Mouse (Mus musculus): ENCODE results near the gene Gm5447. TPM values are rescaled to one million over a fixed set of nuclear protein-coding genes. Genes with fewer than 3 reads are reported as not detected.

Gene Gm5447
- polyA plus RNA-seq, 1 experiment from 2014 or later = 0.06 TPM

GRCm38 (mm10) chr13:30961932-30962331 lies 12.1 kb upstream of the Gm5447 start:
- H3K36me3 ChIP-seq = no peaks in the 10 kb centered on the region
- no peaks in the 10 kb centered on the region for H3K9me3 ChIP-seq (replicated peaks)
- peaks cover 6% of the 10 kb centered on the region for H3K4me1 ChIP-seq (replicated peaks)
- no peak overlapping the region for H3K9ac ChIP-seq
- no peak overlapping the region for H3K27ac ChIP-seq
- ATAC-seq (replicated peaks; ENCODE audit: insufficient number of reproducible peaks, insufficient read depth, low FRiP score, low read depth) = no peak
- no peaks in the 10 kb centered on the region for H3K27me3 ChIP-seq
- H3K4me2 ChIP-seq = no peak overlapping the region
- H3K4me3 ChIP-seq = no peak overlapping the region
- whole genome bisulfite sequencing = 76% methylated on average over 2 of the region's 2 CpGs

GRCm38 (mm10) chr13:30966507-30966911 lies 7.5 kb upstream of the Gm5447 start:
- H3K36me3 ChIP-seq = no peaks in the 10 kb centered on the region
- ATAC-seq (replicated peaks; ENCODE audit: insufficient number of reproducible peaks, insufficient read depth, low FRiP score, low read depth) = no peak
- peaks cover 17% of the 10 kb centered on the region for H3K4me1 ChIP-seq (replicated peaks)
- H3K9ac ChIP-seq = no peak overlapping the region
- peak overlapping the region; percentile 33 for H3K4me2 ChIP-seq
- H3K27me3 ChIP-seq = no peaks in the 10 kb centered on the region
- H3K4me3 ChIP-seq = no peak overlapping the region
- 23% methylated on average over 10 of the region's 10 CpGs for WGBS
- H3K27ac ChIP-seq = no peak overlapping the region
- no peaks in the 10 kb centered on the region for H3K9me3 ChIP-seq (replicated peaks)

GRCm38 (mm10) chr13:30968311-30968710 lies 5.7 kb upstream of the Gm5447 start:
- no peaks in the 10 kb centered on the region for H3K27me3 ChIP-seq
- H3K9me3 ChIP-seq (replicated peaks) = no peaks in the 10 kb centered on the region
- H3K27ac ChIP-seq = no peak overlapping the region
- no peak for ATAC-seq (replicated peaks; ENCODE audit: insufficient number of reproducible peaks, insufficient read depth, low FRiP score, low read depth)
- H3K4me2 ChIP-seq = no peak overlapping the region
- no peak overlapping the region for H3K9ac ChIP-seq
- H3K4me3 ChIP-seq = no peak overlapping the region
- H3K4me1 ChIP-seq (replicated peaks) = peaks cover 23% of the 10 kb centered on the region
- WGBS = 62% methylated on average over 4 of the region's 4 CpGs
- H3K36me3 ChIP-seq = no peaks in the 10 kb centered on the region

- H3K27me3 ChIP-seq = no peaks in the 10 kb centered on the region
- H3K27ac ChIP-seq = no peak overlapping the region
- H3K4me3 ChIP-seq = no peak overlapping the region
- H3K9ac ChIP-seq = no peak overlapping the region
- no peaks in the 10 kb centered on the region for H3K36me3 ChIP-seq
- 75% methylated on average over 3 of the region's 3 CpGs for WGBS
- H3K4me2 ChIP-seq = no peak overlapping the region
- peaks cover 25% of the 10 kb centered on the region for H3K4me1 ChIP-seq (replicated peaks)
- H3K9me3 ChIP-seq (replicated peaks) = no peaks in the 10 kb centered on the region
- ATAC-seq (replicated peaks; ENCODE audit: insufficient number of reproducible peaks, insufficient read depth, low FRiP score, low read depth) = no peak
These were observed 3.0 kb upstream of the Gm5447 start for GRCm38 (mm10) chr13:30971047-30971446.

- WGBS = 77% methylated on average over 2 of the region's 2 CpGs
- H3K4me1 ChIP-seq (replicated peaks) = peaks cover 19% of the 10 kb centered on the region
- no peaks in the 10 kb centered on the region for H3K27me3 ChIP-seq
- no peak overlapping the region for H3K27ac ChIP-seq
- H3K36me3 ChIP-seq = no peaks in the 10 kb centered on the region
- H3K9me3 ChIP-seq (replicated peaks) = no peaks in the 10 kb centered on the region
- H3K4me2 ChIP-seq = 0 out of 2 replicates have a peak overlapping the region, but pooled peaks have one; percentile 8
- H3K9ac ChIP-seq = no peak overlapping the region
- H3K4me3 ChIP-seq = no peak overlapping the region
- ATAC-seq (replicated peaks; ENCODE audit: insufficient number of reproducible peaks, insufficient read depth, low FRiP score, low read depth) = no peak
These were observed 1.9 kb upstream of the Gm5447 start for GRCm38 (mm10) chr13:30972102-30972501.

- Histone ChIP-seq H3K27me3 (no peaks in the 10 kb centered on the region), H3K9ac (peak overlapping the region; percentile 92), H3K27ac (peak overlapping the region; percentile 86; the same call in 1 of the 2 replicates), H3K4me1 (replicated peaks) (peaks cover 11% of the 10 kb centered on the region; the same call in 1 of the 2 replicates), H3K9me3 (replicated peaks) (no peaks in the 10 kb centered on the region), H3K36me3 (no peaks in the 10 kb centered on the region), H3K4me3 (peak overlapping the region; percentile 100), H3K4me2 (peak overlapping the region; percentile 72)
- 18% methylated on average over 5 of the region's 5 CpGs for WGBS
- ATAC-seq (replicated peaks; ENCODE audit: insufficient number of reproducible peaks, insufficient read depth, low FRiP score, low read depth) = 0 out of 2 replicates have a peak, but pooled peaks have one; percentile 8
These were observed 235 bp downstream of the Gm5447 start for GRCm38 (mm10) chr13:30974247-30974630.

- Histone ChIP-seq H3K4me1 (replicated peaks) (0 out of 2 replicates have a peak, but pooled peaks cover 8% of the 10 kb centered on the region), H3K27ac (no peak overlapping the region), H3K27me3 (no peaks in the 10 kb centered on the region), H3K9ac (no peak overlapping the region), H3K36me3 (no peaks in the 10 kb centered on the region), H3K4me3 (no peak overlapping the region), H3K4me2 (no peak overlapping the region), H3K9me3 (replicated peaks) (no peaks in the 10 kb centered on the region)
- no peak for ATAC-seq (replicated peaks; ENCODE audit: insufficient number of reproducible peaks, insufficient read depth, low FRiP score, low read depth)
- WGBS = 48% methylated on average over 8 of the region's 8 CpGs
These were observed 2.6 kb downstream of the Gm5447 start for GRCm38 (mm10) chr13:30976536-30977084.

- Histone ChIP-seq H3K36me3 (no peaks in the 10 kb centered on the region), H3K27ac (no peak overlapping the region), H3K9ac (no peak overlapping the region), H3K4me1 (replicated peaks) (0 out of 2 replicates have a peak, but pooled peaks cover 2% of the 10 kb centered on the region), H3K27me3 (no peaks in the 10 kb centered on the region), H3K9me3 (replicated peaks) (no peaks in the 10 kb centered on the region), H3K4me2 (no peak overlapping the region), H3K4me3 (no peak overlapping the region)
- WGBS = 63% methylated on average over 4 of the region's 4 CpGs
- no peak for ATAC-seq (replicated peaks; ENCODE audit: insufficient number of reproducible peaks, insufficient read depth, low FRiP score, low read depth)
These were observed 4.2 kb downstream of the Gm5447 start for GRCm38 (mm10) chr13:30978224-30978623.

- Histone ChIP-seq H3K9me3 (replicated peaks) (no peaks in the 10 kb centered on the region), H3K27ac (no peak overlapping the region), H3K9ac (no peak overlapping the region), H3K4me1 (replicated peaks) (0 out of 2 replicates have a peak, but pooled peaks cover 3% of the 10 kb centered on the region), H3K36me3 (no peaks in the 10 kb centered on the region), H3K4me2 (no peak overlapping the region), H3K4me3 (no peak overlapping the region), H3K27me3 (no peaks in the 10 kb centered on the region)
- 52% methylated on average over 1 of the region's 1 CpGs for WGBS
- no peak for ATAC-seq (replicated peaks; ENCODE audit: insufficient number of reproducible peaks, insufficient read depth, low FRiP score, low read depth)
These were observed 7.7 kb downstream of the Gm5447 start for GRCm38 (mm10) chr13:30981666-30982065.

GRCm38 (mm10) chr13:30985275-30985597 lies 11.2 kb downstream of the Gm5447 start:
- Histone ChIP-seq H3K4me3 (peak overlapping the region; percentile 53), H3K36me3 (no peaks in the 10 kb centered on the region), H3K4me2 (peak overlapping the region; percentile 88), H3K4me1 (replicated peaks) (0 out of 2 replicates have a peak, but pooled peaks cover 3% of the 10 kb centered on the region), H3K27ac (peak overlapping the region; percentile 47; the same call in 1 of the 2 replicates), H3K9me3 (replicated peaks) (no peaks in the 10 kb centered on the region), H3K9ac (peak overlapping the region; percentile 54), H3K27me3 (0 out of 2 replicates have a peak, but pooled peaks cover 4% of the 10 kb centered on the region)
- 14% methylated on average over 13 of the region's 13 CpGs for WGBS
- ATAC-seq (replicated peaks; ENCODE audit: insufficient number of reproducible peaks, insufficient read depth, low FRiP score, low read depth) = no peak

GRCm38 (mm10) chr13:30985598-30986466 lies 11.8 kb downstream of the Gm5447 start:
- peak overlapping the region; percentile 47; the same call in 1 of the 2 replicates for H3K27ac ChIP-seq
- H3K4me2 ChIP-seq = peak overlapping the region; percentile 88
- peak overlapping the region; percentile 53 for H3K4me3 ChIP-seq
- WGBS = 10% methylated on average over 27 of the region's 27 CpGs
- H3K36me3 ChIP-seq = no peaks in the 10 kb centered on the region
- H3K4me1 ChIP-seq (replicated peaks) = 0 out of 2 replicates have a peak, but pooled peaks cover 3% of the 10 kb centered on the region
- ATAC-seq (replicated peaks; ENCODE audit: insufficient number of reproducible peaks, insufficient read depth, low FRiP score, low read depth) = peak; percentile 86
- 0 out of 2 replicates have a peak, but pooled peaks cover 4% of the 10 kb centered on the region for H3K27me3 ChIP-seq
- no peaks in the 10 kb centered on the region for H3K9me3 ChIP-seq (replicated peaks)
- H3K9ac ChIP-seq = peak overlapping the region; percentile 54

All from heart, embryonic 15.5 days (tissue).